Mouse (Mus musculus): Measurements from ENCODE around the gene Heatr5a. TPM values are rescaled to one million over a fixed set of nuclear protein-coding genes. Genes with fewer than 3 reads are reported as not detected.
A peak's percentile ranks its signal among the peaks of the same experiment; 100 is the strongest.

The Heatr5a gene
- total RNA-seq, 1 experiment: 20.9 TPM

DNA sequence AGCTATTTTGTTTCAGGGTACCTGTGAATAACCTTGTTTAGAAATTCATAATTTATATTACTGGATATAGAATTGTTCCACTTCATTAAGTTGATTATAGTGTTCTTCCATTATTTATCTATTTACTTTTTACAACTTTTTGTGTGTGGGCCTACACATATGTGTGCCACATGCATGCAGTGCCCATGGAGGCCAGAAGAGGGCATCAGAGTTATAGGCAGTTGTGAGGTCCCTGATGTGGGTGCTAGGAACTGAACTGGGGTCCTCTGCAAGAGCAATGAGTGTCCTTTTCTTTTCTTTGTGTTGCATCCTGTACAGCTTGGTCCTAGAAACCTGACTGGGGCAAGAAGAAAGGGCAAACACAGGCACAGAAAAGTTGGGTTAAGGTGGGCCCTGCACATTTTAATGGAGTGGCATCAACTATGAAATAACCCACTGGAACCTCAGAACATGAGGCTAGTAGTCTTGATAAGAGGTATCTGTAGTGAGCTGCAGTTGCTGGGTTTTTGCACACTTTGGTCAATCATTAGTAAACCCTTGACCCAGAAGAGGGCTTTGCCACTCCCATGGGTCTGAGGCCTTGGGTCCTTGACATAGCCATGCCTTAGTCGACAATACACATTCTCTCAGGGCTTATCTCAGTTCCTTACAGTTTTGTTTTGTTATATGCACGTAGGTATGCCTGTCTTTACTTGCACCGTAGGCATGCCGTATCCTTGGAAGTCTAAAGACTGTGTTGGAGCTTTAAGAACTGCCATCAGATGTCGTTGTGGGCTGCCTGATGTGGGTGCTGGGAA is 1.3 kb upstream of the Heatr5a start:
- Histone ChIP-seq H3K27ac (ENCODE audit: insufficient read depth, low read depth, low read length, poor library complexity, severe bottlenecking) (no peak overlapping the region), H3K36me3 (ENCODE audit: control insufficient read depth, insufficient read depth, low read length, poor library complexity, severe bottlenecking) (no peaks in the 10 kb centered on the region), H3K4me3 (ENCODE audit: insufficient read depth in 1 of 2, low read depth in 1 of 2, low read length in 2 of 2, poor library complexity in 1 of 2, severe bottlenecking in 1 of 2) (no peak overlapping the region), H3K9ac (ENCODE audit: insufficient read depth, low read depth, low read length, poor library complexity, severe bottlenecking) (no peak overlapping the region), H3K4me1 (ENCODE audit: control insufficient read depth in 2 of 2, insufficient read depth in 2 of 2, low read length in 2 of 2, poor library complexity in 1 of 2) (no peaks in the 10 kb centered on the region), H3K9me3 (ENCODE audit: control insufficient read depth, insufficient read depth, low read depth, low read length) (no peaks in the 10 kb centered on the region)
- in situ Hi-C loops (cut with MboI; ENCODE audit: low sequenced_read_pairs in 2 of 2, unreplicated experiment in 2 of 2): no loop called here
- TF ChIP-seq ZC3H11A (IDR thresholded peaks at IDR 0.05; ENCODE audit: borderline replicate concordance, low read depth, low read length) (no peak), CHD2 (IDR thresholded peaks at IDR 0.05; ENCODE audit: low read depth, low read length) (no peak), MAFK (IDR thresholded peaks at IDR 0.05; ENCODE audit: insufficient read depth, low read depth, low read length) (no peak), HCFC1 (IDR thresholded peaks at IDR 0.05; ENCODE audit: borderline replicate concordance, insufficient read depth, low read length) (no peak), ZNF384 (IDR thresholded peaks at IDR 0.05; ENCODE audit: low read depth, low read length) (no peak)
- DNase-seq (ENCODE audit: low read depth, low spot score): no peak

DNA sequence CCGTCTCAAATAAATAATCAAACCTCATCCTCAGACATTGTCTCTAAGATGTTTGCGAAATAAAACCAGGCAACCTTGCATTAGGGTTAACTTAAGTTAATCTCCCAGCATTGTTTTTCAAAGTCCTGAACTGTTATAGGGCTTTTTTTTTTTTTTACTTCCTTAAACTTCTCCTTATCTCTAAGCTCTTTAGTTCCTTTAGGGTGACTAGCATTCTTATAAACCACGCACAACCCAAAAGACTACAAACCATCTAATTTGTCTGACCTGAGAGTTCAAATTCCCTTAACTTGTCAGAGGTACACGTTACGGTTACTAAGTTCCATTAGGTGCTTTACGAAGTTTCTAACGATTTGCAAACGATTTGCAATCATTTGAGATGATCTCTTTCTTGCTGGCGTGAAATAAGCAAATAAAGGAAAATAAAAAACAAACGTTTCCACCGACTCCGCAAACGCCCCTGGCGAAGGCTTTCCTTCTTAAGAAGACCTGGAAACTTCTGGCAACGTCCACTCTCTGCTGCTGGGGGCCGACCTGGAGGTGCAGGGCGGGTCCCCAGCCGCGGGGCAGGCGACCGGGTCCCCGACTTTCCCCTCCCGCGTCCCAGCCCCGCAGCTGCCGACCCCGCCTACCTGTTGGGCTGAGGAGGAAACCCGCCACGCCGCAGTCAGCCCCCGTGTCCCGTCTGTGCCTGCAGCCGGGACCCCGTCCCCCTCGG is 610 bp downstream of the Heatr5a start:
- no peak overlapping the region for H3K27ac ChIP-seq (ENCODE audit: insufficient read depth, low read depth, low read length, poor library complexity, severe bottlenecking)

DNA sequence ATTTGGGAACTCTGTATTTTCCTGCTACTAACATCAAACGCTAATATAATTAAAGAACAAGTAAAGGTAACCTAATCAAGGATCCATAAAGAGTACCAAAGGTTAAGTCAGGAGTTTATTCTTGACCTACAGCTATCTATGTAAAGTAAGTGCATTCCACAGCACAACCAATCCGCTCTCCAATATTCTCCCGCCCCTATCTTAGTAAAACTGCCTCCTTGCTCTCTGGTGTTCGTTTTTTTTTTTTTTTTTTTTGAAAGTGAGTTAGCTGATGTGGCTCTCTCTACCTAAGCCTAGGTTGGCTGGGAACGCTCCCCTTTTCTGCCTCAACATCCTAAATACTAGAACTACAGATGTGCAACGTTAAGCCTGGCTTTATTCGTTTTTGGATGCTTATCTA is 1.2 kb downstream of the Heatr5a start:
- no peak overlapping the region for H3K9ac ChIP-seq (ENCODE audit: insufficient read depth, low read depth, low read length, poor library complexity, severe bottlenecking)
- TF ChIP-seq ZC3H11A (IDR thresholded peaks at IDR 0.05; ENCODE audit: borderline replicate concordance, low read depth, low read length) (no peak), HCFC1 (IDR thresholded peaks at IDR 0.05; ENCODE audit: borderline replicate concordance, insufficient read depth, low read length) (no peak), ZNF384 (IDR thresholded peaks at IDR 0.05; ENCODE audit: low read depth, low read length) (no peak), CHD2 (IDR thresholded peaks at IDR 0.05; ENCODE audit: low read depth, low read length) (no peak), MAFK (IDR thresholded peaks at IDR 0.05; ENCODE audit: insufficient read depth, low read depth, low read length) (no peak)
- no peak overlapping the region for H3K27ac ChIP-seq (ENCODE audit: insufficient read depth, low read depth, low read length, poor library complexity, severe bottlenecking)
- peak overlapping the region in 1 of 2 experiments; percentile 95; a peak in 1 of 4 replicates for H3K4me3 ChIP-seq (ENCODE audit: insufficient read depth in 1 of 2, low read depth in 1 of 2, low read length in 2 of 2, poor library complexity in 1 of 2, severe bottlenecking in 1 of 2)
- no peaks in the 10 kb centered on the region for H3K4me1 ChIP-seq (ENCODE audit: control insufficient read depth in 2 of 2, insufficient read depth in 2 of 2, low read length in 2 of 2, poor library complexity in 1 of 2)
- no peak for DNase-seq (ENCODE audit: low read depth, low spot score)
- in situ Hi-C loops (cut with MboI; ENCODE audit: low sequenced_read_pairs in 2 of 2, unreplicated experiment in 2 of 2): no loop called here
- H3K9me3 ChIP-seq (ENCODE audit: control insufficient read depth, insufficient read depth, low read depth, low read length): no peaks in the 10 kb centered on the region
- H3K36me3 ChIP-seq (ENCODE audit: control insufficient read depth, insufficient read depth, low read length, poor library complexity, severe bottlenecking): no peaks in the 10 kb centered on the region

More for the DNA sequence above, 610 bp downstream of the Heatr5a start:
- Histone ChIP-seq H3K4me3 (ENCODE audit: insufficient read depth in 1 of 2, low read depth in 1 of 2, low read length in 2 of 2, poor library complexity in 1 of 2, severe bottlenecking in 1 of 2) (peak overlapping the region; percentile 85 to 95), H3K4me1 (ENCODE audit: control insufficient read depth in 2 of 2, insufficient read depth in 2 of 2, low read length in 2 of 2, poor library complexity in 1 of 2) (no peaks in the 10 kb centered on the region), H3K9ac (ENCODE audit: insufficient read depth, low read depth, low read length, poor library complexity, severe bottlenecking) (peak overlapping the region; percentile 81), H3K9me3 (ENCODE audit: control insufficient read depth, insufficient read depth, low read depth, low read length) (no peaks in the 10 kb centered on the region), H3K36me3 (ENCODE audit: control insufficient read depth, insufficient read depth, low read length, poor library complexity, severe bottlenecking) (no peaks in the 10 kb centered on the region)
- in situ Hi-C loops (cut with MboI; ENCODE audit: low sequenced_read_pairs in 2 of 2, unreplicated experiment in 2 of 2): no loop called here
- TF ChIP-seq ZNF384 (IDR thresholded peaks at IDR 0.05; ENCODE audit: low read depth, low read length) (no peak), MAFK (IDR thresholded peaks at IDR 0.05; ENCODE audit: insufficient read depth, low read depth, low read length) (no peak), HCFC1 (IDR thresholded peaks at IDR 0.05; ENCODE audit: borderline replicate concordance, insufficient read depth, low read length) (no peak), ZC3H11A (IDR thresholded peaks at IDR 0.05; ENCODE audit: borderline replicate concordance, low read depth, low read length) (no peak), CHD2 (IDR thresholded peaks at IDR 0.05; ENCODE audit: low read depth, low read length) (no peak)
- DNase-seq (ENCODE audit: low read depth, low spot score): no peak

DNA sequence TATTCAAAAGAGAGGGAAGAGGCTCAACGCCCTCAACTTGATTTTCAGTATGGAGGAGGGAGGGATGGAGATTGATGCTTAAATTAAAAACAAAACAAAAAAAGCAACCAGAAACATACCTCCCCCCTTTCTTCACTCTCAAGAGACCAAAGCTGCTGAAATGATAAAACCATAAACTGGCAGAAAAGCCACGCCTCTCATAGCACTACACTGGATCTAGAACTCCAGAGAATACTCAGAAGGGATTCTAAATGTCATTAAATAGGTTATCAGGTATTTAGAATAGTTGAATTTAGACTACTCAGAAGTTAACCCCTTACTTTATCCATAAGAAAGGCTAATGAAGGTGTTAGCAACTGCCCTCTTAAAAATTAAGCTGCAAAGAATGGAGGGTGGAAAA is 2.0 kb downstream of the Heatr5a start:
- Histone ChIP-seq H3K36me3 (ENCODE audit: control insufficient read depth, insufficient read depth, low read length, poor library complexity, severe bottlenecking) (no peaks in the 10 kb centered on the region), H3K27ac (ENCODE audit: insufficient read depth, low read depth, low read length, poor library complexity, severe bottlenecking) (no peak overlapping the region), H3K9me3 (ENCODE audit: control insufficient read depth, insufficient read depth, low read depth, low read length) (no peaks in the 10 kb centered on the region), H3K4me1 (ENCODE audit: control insufficient read depth in 2 of 2, insufficient read depth in 2 of 2, low read length in 2 of 2, poor library complexity in 1 of 2) (peaks cover 0 to under 1% of the 10 kb centered on the region in 2 experiments; a peak in 1 of 4 replicates), H3K9ac (ENCODE audit: insufficient read depth, low read depth, low read length, poor library complexity, severe bottlenecking) (no peak overlapping the region), H3K4me3 (ENCODE audit: insufficient read depth in 1 of 2, low read depth in 1 of 2, low read length in 2 of 2, poor library complexity in 1 of 2, severe bottlenecking in 1 of 2) (no peak overlapping the region)
- TF ChIP-seq ZC3H11A (IDR thresholded peaks at IDR 0.05; ENCODE audit: borderline replicate concordance, low read depth, low read length) (no peak), ZNF384 (IDR thresholded peaks at IDR 0.05; ENCODE audit: low read depth, low read length) (no peak), MAFK (IDR thresholded peaks at IDR 0.05; ENCODE audit: insufficient read depth, low read depth, low read length) (no peak), HCFC1 (IDR thresholded peaks at IDR 0.05; ENCODE audit: borderline replicate concordance, insufficient read depth, low read length) (no peak), CHD2 (IDR thresholded peaks at IDR 0.05; ENCODE audit: low read depth, low read length) (no peak)
- in situ Hi-C loops (cut with MboI; ENCODE audit: low sequenced_read_pairs in 2 of 2, unreplicated experiment in 2 of 2): no loop called here
- no peak for DNase-seq (ENCODE audit: low read depth, low spot score)
